Mouse (Mus musculus) testis, adult 2 months (tissue): ENCODE measurements around the gene 4930562C15Rik. TPM values are rescaled to one million over a fixed set of nuclear protein-coding genes. Genes with fewer than 3 reads are reported as not detected.

ENCODE experiments used
- H3K27ac ChIP-seq: fragments of 200-500 bp; 2 replicates; pipeline ENCODE4 v1.5.1; 2012; ENCODE audit warnings: low read depth, low read length; ENCODE audit not compliant: control insufficient read depth, insufficient read depth
- H3K27me3 ChIP-seq: fragments of 200-500 bp; 2 replicates; pipeline ENCODE4 v1.6.1; 2012; ENCODE audit warnings: mild to moderate bottlenecking, low read length, moderate library complexity; ENCODE audit not compliant: control insufficient read depth, insufficient read depth
- H3K36me3 ChIP-seq: fragments of 200-500 bp; 2 replicates; pipeline ENCODE4 v1.6.1; 2012; ENCODE audit warnings: mild to moderate bottlenecking, low read length; ENCODE audit not compliant: control insufficient read depth, insufficient read depth
- H3K4me1 ChIP-seq: fragments of 200-500 bp; 2 replicates; pipeline ENCODE4 v1.6.1; 2012; ENCODE audit warnings: low read length; ENCODE audit not compliant: control insufficient read depth, insufficient read depth
- H3K4me3 ChIP-seq: fragments of 200-500 bp; 2 replicates; pipeline ENCODE4 v1.5.1; 2012; ENCODE audit warnings: low read depth, mild to moderate bottlenecking, low read length, moderate library complexity, mixed read lengths; ENCODE audit not compliant: control insufficient read depth
- CTCF ChIP-seq: fragments of 200-500 bp; IDR thresholded peaks from 2 replicates; pipeline ENCODE4 v1.5.1; 2012; ENCODE audit warnings: low read depth, mild to moderate bottlenecking, inconsistent platforms, low read length, moderate library complexity; ENCODE audit not compliant: control insufficient read depth, insufficient read depth, insufficient replicate concordance
- POLR2A ChIP-seq: fragments of 200-500 bp; IDR thresholded peaks from 2 replicates; pipeline ENCODE4 v1.6.1; 2012; ENCODE audit warnings: low read depth, mild to moderate bottlenecking, inconsistent platforms, low read length, moderate library complexity; ENCODE audit not compliant: control insufficient read depth
- polyA plus RNA-seq: library from polyadenylated mRNA; depleted of rRNA; stranded (reverse); fragments of >200 nt; gene quantifications from 2 replicates; pipeline ENCODE4 v1.2.3, GENCODE M21; 2012

The 4930562C15Rik gene
- polyA plus RNA-seq, 1 experiment: 55.3 TPM

DNA sequence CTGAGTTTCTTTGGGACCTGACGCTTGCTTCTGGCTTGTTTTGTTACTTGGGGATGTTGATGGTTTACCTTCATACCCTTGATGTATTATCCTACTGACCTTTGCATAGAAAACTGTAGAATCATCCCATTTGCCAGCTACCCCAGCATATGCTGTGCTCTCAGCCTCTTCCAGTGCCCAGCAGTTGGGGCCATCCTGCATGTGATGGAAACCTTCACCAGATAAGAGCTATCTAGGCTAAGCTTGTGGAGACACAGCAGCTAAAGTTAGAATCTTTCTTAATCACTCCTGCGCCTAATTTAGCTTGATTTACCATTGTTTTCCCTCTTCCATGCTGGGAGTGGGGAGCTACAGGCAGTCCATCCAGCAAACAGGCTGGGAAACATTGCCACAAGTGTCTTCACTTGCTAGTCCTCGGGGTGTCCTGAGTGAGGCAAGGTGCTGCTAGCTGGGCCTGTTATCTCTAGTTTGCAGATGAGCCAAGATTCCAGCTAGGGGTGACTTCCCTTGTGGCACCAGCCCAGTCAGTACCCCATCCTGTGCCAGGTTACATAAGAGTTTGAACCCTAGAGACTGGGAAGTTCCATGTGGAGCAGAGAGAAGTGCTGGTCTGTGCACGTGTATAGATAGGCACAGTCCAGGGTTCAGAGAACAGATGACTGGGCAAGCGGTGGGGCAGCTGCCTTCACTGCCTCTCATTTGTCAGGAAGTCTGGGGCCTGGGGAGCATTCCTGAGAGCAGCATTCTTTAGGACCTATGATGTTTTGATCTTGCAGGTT lies 61.2 kb downstream of the 4930562C15Rik start:
- Histone ChIP-seq H3K27me3 (no peaks in the 10 kb centered on the region), H3K27ac (no peak overlapping the region), H3K4me3 (no peak overlapping the region), H3K4me1 (no peaks in the 10 kb centered on the region), H3K36me3 (no peaks in the 10 kb centered on the region)
- TF ChIP-seq POLR2A: no peak
- TF ChIP-seq CTCF: no peak

DNA sequence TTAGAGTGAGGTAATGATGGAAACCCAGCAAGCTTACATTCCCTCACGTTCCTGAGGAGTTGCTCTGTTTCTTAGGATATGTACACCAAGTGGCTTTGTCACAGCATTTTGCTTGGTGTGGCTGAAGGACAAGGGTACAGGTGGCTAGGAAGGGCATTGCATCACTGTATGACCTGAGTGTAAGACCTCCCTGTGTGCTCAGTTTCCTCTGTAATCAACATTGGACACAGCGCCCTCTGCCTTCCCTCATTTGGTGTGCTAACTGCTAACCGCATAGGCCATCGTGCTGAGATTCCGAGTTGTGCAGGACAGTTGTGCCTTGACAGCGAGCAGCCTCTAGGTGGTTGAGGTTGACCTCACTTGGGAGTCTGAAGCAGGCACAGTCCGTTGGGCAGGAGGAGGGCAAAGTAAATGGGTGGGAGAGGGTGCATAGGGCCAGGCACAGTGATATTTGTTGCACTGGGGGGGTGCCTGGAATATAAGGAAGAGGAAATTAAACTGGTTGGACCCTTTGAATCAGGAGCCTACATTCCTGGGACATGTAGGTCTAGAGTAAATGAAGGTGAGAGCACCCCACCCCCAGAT lies 62.0 kb downstream of the 4930562C15Rik start:
- H3K4me3 ChIP-seq: no peak overlapping the region
- H3K27me3 ChIP-seq: no peaks in the 10 kb centered on the region
- TF ChIP-seq POLR2A (no peak), CTCF (no peak)
- H3K4me1 ChIP-seq: no peaks in the 10 kb centered on the region
- no peak overlapping the region for H3K27ac ChIP-seq
- no peaks in the 10 kb centered on the region for H3K36me3 ChIP-seq

DNA sequence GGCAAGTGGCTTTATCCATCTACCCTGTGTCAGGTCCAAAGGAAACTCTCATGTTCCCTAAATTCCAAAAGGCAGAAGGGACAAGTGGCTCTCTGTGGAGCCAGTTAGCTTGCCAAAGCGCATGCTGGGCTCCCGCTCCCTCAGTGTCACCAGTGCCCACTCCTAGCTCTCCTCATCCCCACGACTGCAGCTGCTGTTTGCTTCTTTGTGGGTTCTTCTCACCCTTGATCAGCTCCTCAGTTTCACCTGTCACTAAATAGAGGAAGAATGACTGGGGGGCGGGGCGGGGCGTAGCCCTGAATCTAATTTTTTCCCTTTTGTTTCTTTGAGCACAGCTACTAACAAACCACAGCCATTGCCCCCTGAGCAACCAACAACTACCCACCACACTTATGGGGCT lies 63.7 kb downstream of the 4930562C15Rik start:
- Histone ChIP-seq H3K4me1 (no peaks in the 10 kb centered on the region), H3K27ac (no peak overlapping the region), H3K4me3 (no peak overlapping the region), H3K36me3 (no peaks in the 10 kb centered on the region), H3K27me3 (no peaks in the 10 kb centered on the region)
- TF ChIP-seq POLR2A: no peak
- TF ChIP-seq CTCF: no peak

DNA sequence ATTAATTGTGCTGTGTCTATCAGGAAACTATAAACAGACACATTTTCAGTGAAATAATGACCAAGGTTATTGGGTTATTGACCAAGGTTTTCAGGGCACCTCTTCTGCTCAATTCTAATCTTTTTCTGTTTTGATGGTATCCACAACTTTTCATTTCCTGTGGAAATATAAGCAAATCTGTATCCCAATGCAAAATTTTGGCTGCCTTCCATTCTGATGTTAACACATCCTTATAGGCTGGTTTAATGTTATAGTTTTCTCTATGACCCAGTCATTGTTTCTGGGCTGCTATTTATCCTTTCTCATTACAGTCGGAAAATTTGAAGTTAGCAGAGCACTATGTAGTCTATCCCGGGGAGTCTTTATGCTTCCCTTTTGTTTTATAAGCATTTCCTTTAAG lies 64.5 kb downstream of the 4930562C15Rik start:
- Histone ChIP-seq H3K36me3 (no peaks in the 10 kb centered on the region), H3K4me1 (no peaks in the 10 kb centered on the region), H3K4me3 (no peak overlapping the region), H3K27ac (no peak overlapping the region), H3K27me3 (no peaks in the 10 kb centered on the region)
- TF ChIP-seq POLR2A (no peak), CTCF (no peak)

DNA sequence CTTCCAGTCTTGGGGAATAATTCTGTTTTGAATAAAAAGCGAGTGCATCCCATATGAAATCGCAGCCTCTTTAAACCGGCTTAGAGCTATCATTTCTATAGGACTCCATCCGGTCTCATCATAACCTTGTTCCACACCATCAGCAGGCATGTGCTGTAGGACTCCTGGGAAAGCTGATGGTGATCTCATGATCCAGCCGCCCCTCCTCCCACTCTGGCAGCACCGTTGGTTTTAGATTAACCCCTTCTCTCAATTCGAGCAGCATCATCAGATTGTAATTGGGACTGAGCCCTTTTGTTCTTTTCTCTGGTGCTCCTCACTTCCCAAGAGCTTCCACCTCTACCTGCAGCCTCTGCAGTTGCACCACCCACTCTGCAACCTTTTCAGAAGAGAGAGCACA lies 66.0 kb downstream of the 4930562C15Rik start:
- no peaks in the 10 kb centered on the region for H3K27me3 ChIP-seq

DNA sequence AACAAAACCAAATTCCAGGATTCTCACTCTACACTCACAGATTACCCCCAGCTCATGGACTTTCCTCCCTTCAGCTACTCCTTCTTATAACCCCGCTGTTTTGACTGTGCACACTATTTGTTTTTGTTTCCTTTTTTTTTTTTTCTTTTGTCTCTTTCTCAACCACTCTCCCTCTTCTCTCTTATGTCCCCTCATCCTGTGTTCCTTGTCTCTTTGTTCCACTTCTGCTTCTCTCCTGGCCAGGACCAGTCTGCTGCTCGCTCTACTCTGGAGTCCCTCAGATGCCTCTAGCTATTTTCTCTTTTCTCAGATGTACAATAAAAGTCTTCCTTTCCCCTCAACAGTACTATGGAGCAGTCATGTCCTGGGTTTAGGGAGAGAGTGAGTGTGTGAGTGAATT lies 67.2 kb downstream of the 4930562C15Rik start:
- TF ChIP-seq CTCF (no peak), POLR2A (no peak)
- no peak overlapping the region for H3K27ac ChIP-seq
- H3K36me3 ChIP-seq: no peaks in the 10 kb centered on the region
- H3K4me3 ChIP-seq: no peak overlapping the region
- H3K4me1 ChIP-seq: no peaks in the 10 kb centered on the region
- H3K27me3 ChIP-seq: no peaks in the 10 kb centered on the region

More for the DNA sequence above, 66.0 kb downstream of the 4930562C15Rik start:
- TF ChIP-seq POLR2A: no peak
- TF ChIP-seq CTCF: no peak
- no peak overlapping the region for H3K27ac ChIP-seq
- no peak overlapping the region for H3K4me3 ChIP-seq
- no peaks in the 10 kb centered on the region for H3K36me3 ChIP-seq
- H3K4me1 ChIP-seq: no peaks in the 10 kb centered on the region

DNA sequence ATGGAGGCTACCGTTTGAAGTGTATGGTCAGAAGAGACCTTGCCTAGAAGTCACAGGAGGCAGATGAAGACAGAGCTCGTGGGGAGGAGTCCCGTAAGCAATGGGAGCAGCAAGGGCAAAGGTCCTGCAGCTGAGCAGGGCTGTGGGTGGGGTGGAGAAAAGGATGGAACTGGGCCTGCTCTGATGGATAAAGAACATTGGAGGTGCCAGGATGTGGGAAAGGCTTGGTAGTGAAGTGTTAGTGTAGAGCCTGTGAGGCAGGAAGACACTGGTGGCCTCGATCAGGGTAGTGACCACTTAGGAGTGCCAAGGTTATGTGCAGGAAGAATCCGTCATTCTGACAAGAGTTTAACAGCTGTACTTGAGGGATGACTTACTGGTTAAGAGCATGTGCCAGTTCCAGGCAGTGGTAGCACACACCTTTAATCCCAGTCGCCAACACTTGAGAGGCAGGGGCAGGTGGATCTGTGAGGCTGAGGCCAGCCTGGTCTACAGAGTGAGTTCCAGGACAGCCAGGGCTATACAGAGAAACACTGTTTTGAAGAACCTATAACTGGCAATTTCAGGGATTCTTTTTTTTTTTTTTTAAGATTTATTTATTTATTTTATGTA lies 68.4 kb downstream of the 4930562C15Rik start:
- H3K4me1 ChIP-seq: no peaks in the 10 kb centered on the region
- H3K4me3 ChIP-seq: no peak overlapping the region
- no peaks in the 10 kb centered on the region for H3K27me3 ChIP-seq
- TF ChIP-seq CTCF: no peak
- no peak for TF ChIP-seq POLR2A
- no peak overlapping the region for H3K27ac ChIP-seq
- H3K36me3 ChIP-seq: no peaks in the 10 kb centered on the region; the same call in 1 of the 2 replicates

DNA sequence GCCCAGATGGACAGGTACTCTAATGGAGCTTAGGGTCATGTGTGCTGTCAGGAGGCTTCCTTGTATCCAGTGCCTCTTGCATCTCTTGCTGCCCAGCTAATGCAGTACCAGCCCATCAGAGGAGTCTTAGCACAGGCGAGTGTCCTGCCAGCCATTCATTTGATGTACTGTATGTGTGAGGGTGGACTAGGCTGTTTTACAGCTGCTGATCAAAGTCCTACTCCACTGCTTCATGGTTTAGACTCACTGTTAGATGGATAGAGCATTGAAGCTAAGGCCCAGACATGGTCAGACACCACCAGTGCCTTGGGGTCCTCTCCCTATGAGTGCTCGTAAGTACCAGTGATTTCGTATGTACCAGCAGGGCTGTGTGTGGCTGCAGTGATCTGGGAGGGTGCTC lies 69.7 kb downstream of the 4930562C15Rik start:
- Histone ChIP-seq H3K4me3 (no peak overlapping the region), H3K27me3 (no peaks in the 10 kb centered on the region), H3K36me3 (no peaks in the 10 kb centered on the region; the same call in none of the 2 replicates), H3K27ac (no peak overlapping the region), H3K4me1 (no peaks in the 10 kb centered on the region)
- TF ChIP-seq CTCF: no peak
- no peak for TF ChIP-seq POLR2A
